Mouse (Mus musculus): ENCODE measurements around the gene Pex11g. TPM values are rescaled to one million over a fixed set of nuclear protein-coding genes. Genes with fewer than 3 reads are reported as not detected.

Gene Pex11g
- polyA plus RNA-seq, 1 experiment from 2014 or later: 9.5 TPM

DNA sequence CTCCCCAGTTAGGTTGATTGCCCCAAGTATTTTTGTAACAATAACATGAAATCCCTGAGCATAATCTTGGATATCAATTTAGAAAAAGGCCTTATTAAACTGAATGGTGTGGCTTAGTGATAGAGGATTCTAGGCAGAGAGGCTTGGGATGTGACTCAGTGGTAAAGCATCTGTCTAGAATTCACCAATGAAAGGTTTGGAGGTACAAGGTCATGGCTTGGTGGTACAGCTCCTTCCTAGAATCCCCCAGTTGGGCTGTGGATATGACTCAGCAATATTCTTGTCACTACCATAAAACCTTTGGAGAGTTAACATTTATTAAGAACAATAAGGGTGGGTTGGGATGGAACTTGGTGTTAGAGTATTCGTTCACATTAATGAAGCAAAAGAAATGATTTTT lies 54.7 kb downstream of the Pex11g start:
- Histone ChIP-seq H3K9ac (ENCODE audit: low read length) (no peak overlapping the region), H3K27me3 (ENCODE audit: control insufficient read depth, insufficient read depth, low read depth, low read length) (no peaks in the 10 kb centered on the region), H3K4me1 (replicated peaks; ENCODE audit: control insufficient read depth, insufficient read depth, low read length) (0 out of 2 replicates have a peak, but pooled peaks cover 2% of the 10 kb centered on the region), H3K27ac (ENCODE audit: low read length) (no peak overlapping the region), H3K4me3 (ENCODE audit: low read length) (no peak overlapping the region), H3K9me3 (ENCODE audit: control insufficient read depth, low read length) (no peaks in the 10 kb centered on the region), H3K36me3 (ENCODE audit: control insufficient read depth, insufficient read depth, low read length) (no peaks in the 10 kb centered on the region), H3K4me2 (ENCODE audit: low read depth, low read length) (no peak overlapping the region)
- WGBS: 91% methylated on average over 1 of the region's 1 CpGs
- ATAC-seq (ENCODE audit: low read depth): no peak

DNA sequence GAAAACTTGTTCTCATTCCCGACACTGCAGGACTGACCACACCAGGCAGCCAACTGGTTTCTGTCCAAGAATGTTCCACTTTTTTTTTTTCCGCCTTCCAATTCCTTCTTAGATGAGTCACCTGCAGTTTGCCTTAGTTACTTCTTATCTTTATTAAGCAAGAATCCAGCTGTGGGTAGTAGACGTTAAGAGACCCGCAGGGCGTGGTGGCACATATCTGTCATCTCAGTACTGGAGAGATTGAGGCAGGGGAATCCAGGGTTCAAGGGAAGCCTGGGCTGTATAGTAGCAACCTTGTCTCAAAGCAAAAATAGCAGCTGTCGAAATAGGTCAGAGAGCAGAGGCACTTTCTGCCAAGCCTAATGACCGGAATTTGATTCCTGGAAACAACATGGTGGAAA lies 55.6 kb downstream of the Pex11g start:
- 73% methylated on average over 7 of the region's 7 CpGs for WGBS
- 0 out of 2 replicates have a peak, but pooled peaks cover under 1% of the 10 kb centered on the region for H3K4me1 ChIP-seq (replicated peaks; ENCODE audit: control insufficient read depth, insufficient read depth, low read length)
- no peaks in the 10 kb centered on the region for H3K9me3 ChIP-seq (ENCODE audit: control insufficient read depth, low read length)
- H3K27me3 ChIP-seq (ENCODE audit: control insufficient read depth, insufficient read depth, low read depth, low read length): no peaks in the 10 kb centered on the region
- H3K36me3 ChIP-seq (ENCODE audit: control insufficient read depth, insufficient read depth, low read length): no peaks in the 10 kb centered on the region
- no peak overlapping the region for H3K27ac ChIP-seq (ENCODE audit: low read length)
- no peak overlapping the region for H3K4me3 ChIP-seq (ENCODE audit: low read length)
- no peak overlapping the region for H3K9ac ChIP-seq (ENCODE audit: low read length)
- ATAC-seq (ENCODE audit: low read depth): no peak
- no peak overlapping the region for H3K4me2 ChIP-seq (ENCODE audit: low read depth, low read length)

DNA sequence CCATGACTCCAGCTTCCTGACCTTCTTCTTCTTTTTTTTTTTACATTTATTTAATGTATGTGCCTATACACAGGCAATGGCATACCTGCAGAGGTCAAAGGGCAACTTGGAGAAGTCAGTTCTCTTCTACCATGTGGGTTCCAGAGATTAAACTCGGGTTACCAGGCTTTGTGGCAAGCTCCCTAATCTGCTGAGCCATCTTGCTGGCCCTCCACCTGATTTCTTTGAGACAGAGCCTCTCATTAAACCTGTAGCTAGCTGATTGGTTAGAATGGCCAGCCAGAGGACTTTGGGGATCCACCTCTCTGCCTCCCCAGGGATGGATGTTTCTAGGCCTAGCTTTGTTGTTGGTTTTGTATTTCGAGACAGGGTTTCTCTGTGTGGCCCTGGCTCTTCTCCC lies 56.4 kb downstream of the Pex11g start:
- WGBS: 73% methylated on average over 2 of the region's 2 CpGs
- H3K36me3 ChIP-seq (ENCODE audit: control insufficient read depth, insufficient read depth, low read length): no peaks in the 10 kb centered on the region
- H3K27me3 ChIP-seq (ENCODE audit: control insufficient read depth, insufficient read depth, low read depth, low read length): no peaks in the 10 kb centered on the region
- no peak for ATAC-seq (ENCODE audit: low read depth)
- H3K4me3 ChIP-seq (ENCODE audit: low read length): no peak overlapping the region
- H3K27ac ChIP-seq (ENCODE audit: low read length): no peak overlapping the region
- no peak overlapping the region for H3K9ac ChIP-seq (ENCODE audit: low read length)
- H3K4me1 ChIP-seq (replicated peaks; ENCODE audit: control insufficient read depth, insufficient read depth, low read length): no peaks in the 10 kb centered on the region
- no peak overlapping the region for H3K4me2 ChIP-seq (ENCODE audit: low read depth, low read length)
- H3K9me3 ChIP-seq (ENCODE audit: control insufficient read depth, low read length): no peaks in the 10 kb centered on the region

DNA sequence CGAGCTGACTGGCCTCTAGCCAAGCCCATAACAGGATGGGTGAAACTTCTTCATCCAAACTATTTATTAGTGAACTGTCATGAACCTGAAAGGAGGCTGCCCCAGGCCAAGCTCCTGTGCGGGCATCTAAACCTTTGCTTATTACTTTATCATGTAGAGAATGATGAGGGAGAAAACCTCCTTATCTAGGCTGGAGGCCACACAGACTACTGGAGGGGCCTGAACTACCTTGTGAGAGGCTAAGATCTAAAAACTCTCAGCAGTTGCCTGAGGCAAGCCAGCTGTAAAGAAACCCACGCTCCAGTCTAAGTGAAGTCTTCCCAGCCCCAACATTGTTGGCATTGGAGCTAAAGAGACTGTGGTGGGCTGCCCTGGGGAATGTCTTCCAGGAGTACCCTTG lies 60.1 kb downstream of the Pex11g start:
- no peaks in the 10 kb centered on the region for H3K4me1 ChIP-seq (replicated peaks; ENCODE audit: control insufficient read depth, insufficient read depth, low read length)
- H3K9me3 ChIP-seq (ENCODE audit: control insufficient read depth, low read length): no peaks in the 10 kb centered on the region
- no peak overlapping the region for H3K9ac ChIP-seq (ENCODE audit: low read length)
- 67% methylated on average over 3 of the region's 3 CpGs for WGBS
- H3K4me2 ChIP-seq (ENCODE audit: low read depth, low read length): no peak overlapping the region
- no peak for ATAC-seq (ENCODE audit: low read depth)
- no peaks in the 10 kb centered on the region for H3K27me3 ChIP-seq (ENCODE audit: control insufficient read depth, insufficient read depth, low read depth, low read length)
- H3K36me3 ChIP-seq (ENCODE audit: control insufficient read depth, insufficient read depth, low read length): no peaks in the 10 kb centered on the region
- no peak overlapping the region for H3K27ac ChIP-seq (ENCODE audit: low read length)
- no peak overlapping the region for H3K4me3 ChIP-seq (ENCODE audit: low read length)

Other genes starting within 250 kb of the Pex11g start
- 34.1 and 38.7 TPM in 2 replicates for gene Insr, start 188.1 kb downstream of the Pex11g start, polyA plus RNA-seq (2015; fragmentation: Nextera tagmentation; extraction: Ambion mirVana)
- gene A430078G23Rik, start 114.3 kb downstream of the Pex11g start, polyA plus RNA-seq (2015; fragmentation: Nextera tagmentation; extraction: Ambion mirVana): 0.20 and 0.70 TPM in 2 replicates
- 6.9 and 7.6 TPM in 2 replicates for gene Arhgef18, start 74.7 kb downstream of the Pex11g start, polyA plus RNA-seq (2015; fragmentation: Nextera tagmentation; extraction: Ambion mirVana)
- not detected in 2 replicates for gene Tex45, start 3.2 kb upstream of the Pex11g start, polyA plus RNA-seq (2015; fragmentation: Nextera tagmentation; extraction: Ambion mirVana)
- 39.1 and 41.8 TPM in 2 replicates for gene Zfp358, start 25.5 kb upstream of the Pex11g start, polyA plus RNA-seq (2015; fragmentation: Nextera tagmentation; extraction: Ambion mirVana)
- gene Mcoln1, start 32.8 kb upstream of the Pex11g start, polyA plus RNA-seq (2015; fragmentation: Nextera tagmentation; extraction: Ambion mirVana): 48.0 and 53.0 TPM in 2 replicates
- 27.3 and 30.9 TPM in 2 replicates for gene Pnpla6, start 47.7 kb upstream of the Pex11g start, polyA plus RNA-seq (2015; fragmentation: Nextera tagmentation; extraction: Ambion mirVana)
- 1.1 and 2.2 TPM in 2 replicates for gene C330021F23Rik, start 100.3 kb upstream of the Pex11g start, polyA plus RNA-seq (2015; fragmentation: Nextera tagmentation; extraction: Ambion mirVana)
- gene Camsap3, start 119.6 kb upstream of the Pex11g start, polyA plus RNA-seq (2015; fragmentation: Nextera tagmentation; extraction: Ambion mirVana): 6.9 and 7.7 TPM in 2 replicates
- gene Xab2, start 153.6 kb upstream of the Pex11g start, polyA plus RNA-seq (2015; fragmentation: Nextera tagmentation; extraction: Ambion mirVana): 56.1 and 56.3 TPM in 2 replicates
- 97.8 and 111 TPM in 2 replicates for gene Pet100, start 153.9 kb upstream of the Pex11g start, polyA plus RNA-seq (2015; fragmentation: Nextera tagmentation; extraction: Ambion mirVana)
- gene Pcp2, start 157.9 kb upstream of the Pex11g start, polyA plus RNA-seq (2015; fragmentation: Nextera tagmentation; extraction: Ambion mirVana): 0.10 and 0.34 TPM in 2 replicates
- gene Stxbp2, start 163.3 kb upstream of the Pex11g start, polyA plus RNA-seq (2015; fragmentation: Nextera tagmentation; extraction: Ambion mirVana): 91.6 and 112 TPM in 2 replicates
- gene Retn, start 188.1 kb upstream of the Pex11g start, polyA plus RNA-seq (2015; fragmentation: Nextera tagmentation; extraction: Ambion mirVana): 0.18 TPM in 1 of 2 replicates, not detected in the other
- 2.8 and 4.2 TPM in 2 replicates for gene Mcemp1, start 198.1 kb upstream of the Pex11g start, polyA plus RNA-seq (2015; fragmentation: Nextera tagmentation; extraction: Ambion mirVana)
- gene Fcor, start 204.7 kb upstream of the Pex11g start, polyA plus RNA-seq (2015; fragmentation: Nextera tagmentation; extraction: Ambion mirVana): 10.0 and 10.6 TPM in 2 replicates
- gene Trappc5, start 208.6 kb upstream of the Pex11g start, polyA plus RNA-seq (2015; fragmentation: Nextera tagmentation; extraction: Ambion mirVana): 36.4 and 38.2 TPM in 2 replicates
- 0.15 and 0.18 TPM in 2 replicates for gene Fcer2a, start 226.5 kb upstream of the Pex11g start, polyA plus RNA-seq (2015; fragmentation: Nextera tagmentation; extraction: Ambion mirVana)